Mouse (Mus musculus): ENCODE results near the gene Spats2l. TPM values are rescaled to one million over a fixed set of nuclear protein-coding genes. Genes with fewer than 3 reads are reported as not detected.

The Spats2l gene
- polyA plus RNA-seq, 1 experiment from 2014 or later, result 53.0 TPM

GRCm38 (mm10) chr1:57872006-57872405 is 98.0 kb downstream of the Spats2l start:
- H3K9me3 ChIP-seq (ENCODE audit: control insufficient read depth, low read length), result no peaks in the 10 kb centered on the region
- H3K36me3 ChIP-seq (ENCODE audit: control insufficient read depth, insufficient read depth, low read length), result no peaks in the 10 kb centered on the region
- H3K4me1 ChIP-seq (ENCODE audit: control insufficient read depth, insufficient read depth, low read length), result no peaks in the 10 kb centered on the region
- no peak overlapping the region for H3K4me3 ChIP-seq (ENCODE audit: low read length)
- H3K27ac ChIP-seq (ENCODE audit: low read length), result no peak overlapping the region
- no peaks in the 10 kb centered on the region for H3K27me3 ChIP-seq (replicated peaks; ENCODE audit: control insufficient read depth, insufficient read depth, low read length)
- no peak overlapping the region for H3K9ac ChIP-seq (ENCODE audit: low read depth, low read length)
- H3K4me2 ChIP-seq (ENCODE audit: low read depth, low read length), result no peak overlapping the region
- 48% methylated on average over 3 of the region's 3 CpGs for WGBS
- ATAC-seq, result no peak

GRCm38 (mm10) chr1:57873996-57874395 is 100.0 kb downstream of the Spats2l start:
- Histone ChIP-seq H3K4me3 (ENCODE audit: low read length) (no peak overlapping the region), H3K9ac (ENCODE audit: low read depth, low read length) (no peak overlapping the region), H3K4me2 (ENCODE audit: low read depth, low read length) (no peak overlapping the region), H3K27ac (ENCODE audit: low read length) (no peak overlapping the region), H3K4me1 (ENCODE audit: control insufficient read depth, insufficient read depth, low read length) (no peaks in the 10 kb centered on the region), H3K27me3 (replicated peaks; ENCODE audit: control insufficient read depth, insufficient read depth, low read length) (no peaks in the 10 kb centered on the region), H3K36me3 (ENCODE audit: control insufficient read depth, insufficient read depth, low read length) (no peaks in the 10 kb centered on the region), H3K9me3 (ENCODE audit: control insufficient read depth, low read length) (no peaks in the 10 kb centered on the region)
- no peak for ATAC-seq
- 87% methylated on average over 7 of the region's 7 CpGs for WGBS

- no peak overlapping the region for H3K27ac ChIP-seq (ENCODE audit: low read length)
- no peak for ATAC-seq
- no peak overlapping the region for H3K4me3 ChIP-seq (ENCODE audit: low read length)
- 68% methylated on average over 6 of the region's 6 CpGs for WGBS
- no peaks in the 10 kb centered on the region for H3K9me3 ChIP-seq (ENCODE audit: control insufficient read depth, low read length)
- H3K36me3 ChIP-seq (ENCODE audit: control insufficient read depth, insufficient read depth, low read length), result no peaks in the 10 kb centered on the region
- no peak overlapping the region for H3K4me2 ChIP-seq (ENCODE audit: low read depth, low read length)
- no peaks in the 10 kb centered on the region for H3K4me1 ChIP-seq (ENCODE audit: control insufficient read depth, insufficient read depth, low read length)
- H3K9ac ChIP-seq (ENCODE audit: low read depth, low read length), result no peak overlapping the region
- H3K27me3 ChIP-seq (replicated peaks; ENCODE audit: control insufficient read depth, insufficient read depth, low read length), result no peaks in the 10 kb centered on the region
These were observed 101.1 kb downstream of the Spats2l start for GRCm38 (mm10) chr1:57875109-57875508.

- no peaks in the 10 kb centered on the region for H3K27me3 ChIP-seq (replicated peaks; ENCODE audit: control insufficient read depth, insufficient read depth, low read length)
- H3K4me2 ChIP-seq (ENCODE audit: low read depth, low read length), result no peak overlapping the region
- H3K9me3 ChIP-seq (ENCODE audit: control insufficient read depth, low read length), result no peaks in the 10 kb centered on the region
- H3K36me3 ChIP-seq (ENCODE audit: control insufficient read depth, insufficient read depth, low read length), result no peaks in the 10 kb centered on the region
- WGBS, result 55% methylated on average over 7 of the region's 7 CpGs
- H3K4me1 ChIP-seq (ENCODE audit: control insufficient read depth, insufficient read depth, low read length), result no peaks in the 10 kb centered on the region
- ATAC-seq, result no peak
- H3K27ac ChIP-seq (ENCODE audit: low read length), result no peak overlapping the region
- H3K9ac ChIP-seq (ENCODE audit: low read depth, low read length), result no peak overlapping the region
- H3K4me3 ChIP-seq (ENCODE audit: low read length), result no peak overlapping the region
These were observed 101.5 kb downstream of the Spats2l start for GRCm38 (mm10) chr1:57875512-57875911.

GRCm38 (mm10) chr1:57878957-57879356 is 105.0 kb downstream of the Spats2l start:
- ATAC-seq, result no peak
- Histone ChIP-seq H3K4me2 (ENCODE audit: low read depth, low read length) (no peak overlapping the region), H3K4me1 (ENCODE audit: control insufficient read depth, insufficient read depth, low read length) (no peaks in the 10 kb centered on the region), H3K36me3 (ENCODE audit: control insufficient read depth, insufficient read depth, low read length) (no peaks in the 10 kb centered on the region), H3K27me3 (replicated peaks; ENCODE audit: control insufficient read depth, insufficient read depth, low read length) (no peaks in the 10 kb centered on the region), H3K27ac (ENCODE audit: low read length) (no peak overlapping the region), H3K9me3 (ENCODE audit: control insufficient read depth, low read length) (no peaks in the 10 kb centered on the region), H3K9ac (ENCODE audit: low read depth, low read length) (no peak overlapping the region), H3K4me3 (ENCODE audit: low read length) (no peak overlapping the region)
- 87% methylated on average over 6 of the region's 6 CpGs for WGBS

GRCm38 (mm10) chr1:57884867-57885266 is 110.9 kb downstream of the Spats2l start:
- Histone ChIP-seq H3K27me3 (replicated peaks; ENCODE audit: control insufficient read depth, insufficient read depth, low read length) (no peaks in the 10 kb centered on the region), H3K9me3 (ENCODE audit: control insufficient read depth, low read length) (no peaks in the 10 kb centered on the region), H3K27ac (ENCODE audit: low read length) (no peak overlapping the region), H3K4me3 (ENCODE audit: low read length) (no peak overlapping the region), H3K9ac (ENCODE audit: low read depth, low read length) (no peak overlapping the region), H3K4me1 (ENCODE audit: control insufficient read depth, insufficient read depth, low read length) (no peaks in the 10 kb centered on the region), H3K36me3 (ENCODE audit: control insufficient read depth, insufficient read depth, low read length) (peaks cover 5% of the 10 kb centered on the region; the same call in 1 of the 2 replicates), H3K4me2 (ENCODE audit: low read depth, low read length) (no peak overlapping the region)
- WGBS, result 48% methylated on average over 2 of the region's 2 CpGs
- ATAC-seq, result no peak

GRCm38 (mm10) chr1:57889803-57890202 is 115.8 kb downstream of the Spats2l start:
- H3K4me2 ChIP-seq (ENCODE audit: low read depth, low read length), result no peak overlapping the region
- no peaks in the 10 kb centered on the region for H3K9me3 ChIP-seq (ENCODE audit: control insufficient read depth, low read length)
- H3K4me1 ChIP-seq (ENCODE audit: control insufficient read depth, insufficient read depth, low read length), result 0 out of 2 replicates have a peak, but pooled peaks cover 4% of the 10 kb centered on the region
- no peak overlapping the region for H3K4me3 ChIP-seq (ENCODE audit: low read length)
- no peak overlapping the region for H3K27ac ChIP-seq (ENCODE audit: low read length)
- 33% methylated on average over 5 of the region's 5 CpGs for WGBS
- H3K36me3 ChIP-seq (ENCODE audit: control insufficient read depth, insufficient read depth, low read length), result peaks cover 5% of the 10 kb centered on the region; the same call in 1 of the 2 replicates
- no peaks in the 10 kb centered on the region for H3K27me3 ChIP-seq (replicated peaks; ENCODE audit: control insufficient read depth, insufficient read depth, low read length)
- no peak overlapping the region for H3K9ac ChIP-seq (ENCODE audit: low read depth, low read length)
- no peak for ATAC-seq

- no peak; the same call in 1 of the 2 replicates for ATAC-seq
- 0 out of 2 replicates have a peak, but pooled peaks cover 4% of the 10 kb centered on the region for H3K4me1 ChIP-seq (ENCODE audit: control insufficient read depth, insufficient read depth, low read length)
- no peak overlapping the region for H3K4me2 ChIP-seq (ENCODE audit: low read depth, low read length)
- no peaks in the 10 kb centered on the region for H3K27me3 ChIP-seq (replicated peaks; ENCODE audit: control insufficient read depth, insufficient read depth, low read length)
- no peaks in the 10 kb centered on the region for H3K9me3 ChIP-seq (ENCODE audit: control insufficient read depth, low read length)
- WGBS, result 43% methylated on average over 5 of the region's 5 CpGs
- no peak overlapping the region for H3K9ac ChIP-seq (ENCODE audit: low read depth, low read length)
- peaks cover 5% of the 10 kb centered on the region; the same call in 1 of the 2 replicates for H3K36me3 ChIP-seq (ENCODE audit: control insufficient read depth, insufficient read depth, low read length)
- no peak overlapping the region for H3K4me3 ChIP-seq (ENCODE audit: low read length)
- 0 out of 2 replicates have a peak overlapping the region, but pooled peaks have one; percentile 33 for H3K27ac ChIP-seq (ENCODE audit: low read length)
These were observed 116.4 kb downstream of the Spats2l start for GRCm38 (mm10) chr1:57890259-57890902.

GRCm38 (mm10) chr1:57890903-57891267 is 116.9 kb downstream of the Spats2l start:
- 75% methylated on average over 8 of the region's 8 CpGs for WGBS
- Histone ChIP-seq H3K4me2 (ENCODE audit: low read depth, low read length) (no peak overlapping the region), H3K9me3 (ENCODE audit: control insufficient read depth, low read length) (no peaks in the 10 kb centered on the region), H3K4me1 (ENCODE audit: control insufficient read depth, insufficient read depth, low read length) (0 out of 2 replicates have a peak, but pooled peaks cover 4% of the 10 kb centered on the region), H3K27me3 (replicated peaks; ENCODE audit: control insufficient read depth, insufficient read depth, low read length) (no peaks in the 10 kb centered on the region), H3K4me3 (ENCODE audit: low read length) (no peak overlapping the region), H3K9ac (ENCODE audit: low read depth, low read length) (no peak overlapping the region), H3K36me3 (ENCODE audit: control insufficient read depth, insufficient read depth, low read length) (peaks cover 2% of the 10 kb centered on the region; the same call in 1 of the 2 replicates), H3K27ac (ENCODE audit: low read length) (0 out of 2 replicates have a peak overlapping the region, but pooled peaks have one; percentile 21)
- ATAC-seq, result no peak

Data from intestine, embryonic 16.5 days (tissue).